Mouse (Mus musculus) myocyte (in vitro differentiated cells): ENCODE data around the gene Rnf126. TPM values are rescaled to one million over a fixed set of nuclear protein-coding genes. Genes with fewer than 3 reads are reported as not detected.

Experiments
- H3K27me3 ChIP-seq: one replicate; pipeline ENCODE4 v1.6.1; 2011; ENCODE audit not compliant: control insufficient read depth, insufficient read depth, insufficient read length
- H3K36me3 ChIP-seq: one replicate; pipeline ENCODE4 v1.6.1; 2011; ENCODE audit not compliant: control insufficient read depth, insufficient read depth
- H3K4me2 ChIP-seq: one replicate; pipeline ENCODE4 v1.6.1; 2011; ENCODE audit warnings: low read depth, control low read depth
- H3K4me3 ChIP-seq: one replicate; pipeline ENCODE4 v1.5.1; 2011; ENCODE audit warnings: mild to moderate bottlenecking, control low read depth, moderate library complexity
- H3K79me2 ChIP-seq: one replicate; pipeline ENCODE4 v1.6.1; 2011; ENCODE audit not compliant: control insufficient read depth, insufficient read depth
- H3ac ChIP-seq: one replicate; pipeline ENCODE4 v1.6.1; 2011; ENCODE audit not compliant: control insufficient read depth, insufficient read length
- CEBPB ChIP-seq: IDR thresholded peaks from 2 replicates; pipeline ENCODE4 v1.6.1; 2011; ENCODE audit warnings: mild to moderate bottlenecking, moderate library complexity; ENCODE audit not compliant: poor library complexity, insufficient read depth, severe bottlenecking
- E2F4 ChIP-seq: IDR thresholded peaks from one replicate; pipeline ENCODE4 v1.6.1; 2011; ENCODE audit warnings: mild to moderate bottlenecking, control low read depth, moderate library complexity; ENCODE audit not compliant: insufficient read depth
- MAX ChIP-seq: IDR thresholded peaks from one replicate; pipeline ENCODE4 v1.6.1; 2011; ENCODE audit warnings: low read depth, mild to moderate bottlenecking, control low read depth
- MYOD1 ChIP-seq, 3 experiments: IDR thresholded peaks; one replicate each; pipeline ENCODE4 v1.6.1; 2011; ENCODE audit warnings: control low read depth in 2 of 3, low read depth in 2 of 3, mild to moderate bottlenecking in 2 of 3, moderate library complexity in 1 of 3; ENCODE audit not compliant: insufficient read length in 2 of 3, control insufficient read depth in 1 of 3
- MYOG ChIP-seq, 3 experiments: IDR thresholded peaks; one replicate each; pipeline ENCODE4 v1.6.1; 2011; ENCODE audit warnings: control low read depth in 2 of 3, low read depth in 2 of 3, mild to moderate bottlenecking in 2 of 3; ENCODE audit not compliant: insufficient read length in 2 of 3, control insufficient read depth in 1 of 3, insufficient read depth in 1 of 3
- POLR2A ChIP-seq: IDR thresholded peaks from one replicate; pipeline ENCODE4 v1.6.1; 2011; ENCODE audit warnings: low read depth, mild to moderate bottlenecking, control low read depth, moderate library complexity; ENCODE audit not compliant: insufficient read length
- POLR2AphosphoS2 ChIP-seq: IDR thresholded peaks from one replicate; pipeline ENCODE4 v1.6.1; 2011; ENCODE audit warnings: low read depth, control low read depth; ENCODE audit not compliant: insufficient read length
- REST ChIP-seq: IDR thresholded peaks from one replicate; pipeline ENCODE4 v1.6.1; 2011; ENCODE audit warnings: mild to moderate bottlenecking, control low read depth, moderate library complexity; ENCODE audit not compliant: insufficient read depth, insufficient read length
- SRF ChIP-seq: IDR thresholded peaks from one replicate; pipeline ENCODE4 v1.6.1; 2011; ENCODE audit warnings: low read depth; ENCODE audit not compliant: control insufficient read depth, insufficient read length
- TCF12 ChIP-seq: IDR thresholded peaks from one replicate; pipeline ENCODE4 v1.6.1; 2011; ENCODE audit warnings: mild to moderate bottlenecking, control low read depth; ENCODE audit not compliant: poor library complexity, insufficient read depth, severe bottlenecking
- TCF3 ChIP-seq: IDR thresholded peaks from one replicate; pipeline ENCODE4 v1.6.1; 2011; ENCODE audit warnings: low read depth, control low read depth; ENCODE audit not compliant: insufficient read length
- USF1 ChIP-seq: IDR thresholded peaks from one replicate; pipeline ENCODE4 v1.6.1; 2011; ENCODE audit warnings: low read depth, mild to moderate bottlenecking, control low read depth, moderate library complexity
- polyA plus RNA-seq: library from polyadenylated mRNA; unstranded; fragments of >200 nt; fragmentation: generic; extraction: Trizol; gene quantifications from one replicate; pipeline ENCODE4 v1.2.1, GENCODE M21; 2012; ENCODE audit warnings: missing spikeins

Rnf126 gene
- polyA plus RNA-seq, 1 experiment: 91.3 TPM

DNA sequence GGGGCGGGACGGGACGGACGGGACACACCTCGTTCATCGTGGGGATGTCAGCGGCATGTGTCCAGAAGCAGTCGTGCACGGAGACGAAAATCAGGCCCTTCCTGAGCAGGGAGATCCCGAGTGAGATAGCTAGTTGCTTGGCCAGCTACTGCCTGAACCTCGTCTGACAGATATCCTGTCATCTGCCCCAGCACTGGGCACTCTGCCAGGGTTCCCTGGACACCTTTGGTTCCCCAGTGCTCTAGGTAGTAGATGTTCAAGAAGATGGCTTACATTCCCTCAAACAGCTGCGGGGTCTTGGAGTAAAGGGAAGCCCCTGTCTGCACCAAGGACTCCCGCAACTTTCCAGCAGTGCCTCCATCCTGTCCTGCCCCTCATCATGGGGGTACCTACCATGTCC lies 30.0 kb downstream of the Rnf126 start:
- peaks cover 40% of the 10 kb centered on the region for H3K36me3 ChIP-seq
- TF ChIP-seq TCF12 (no peak), TCF3 (no peak), MYOG (IDR thresholded peaks at IDR 0.05; ENCODE audit: control insufficient read depth in 1 of 3, insufficient read depth in 1 of 3, insufficient read length in 2 of 3, low read depth in 2 of 3) (no peak), POLR2AphosphoS2 (no peak), E2F4 (no peak), CEBPB (no peak), SRF (no peak), USF1 (no peak), MAX (no peak), REST (no peak), MYOD1 (IDR thresholded peaks at IDR 0.05; ENCODE audit: control insufficient read depth in 1 of 3, insufficient read length in 2 of 3, low read depth in 2 of 3) (no peak), POLR2A (no peak)
- no peaks in the 10 kb centered on the region for H3K27me3 ChIP-seq
- H3K4me2 ChIP-seq: no peak overlapping the region
- H3ac ChIP-seq: no peak overlapping the region
- H3K4me3 ChIP-seq: no peak overlapping the region
- H3K79me2 ChIP-seq: no peaks in the 10 kb centered on the region

DNA sequence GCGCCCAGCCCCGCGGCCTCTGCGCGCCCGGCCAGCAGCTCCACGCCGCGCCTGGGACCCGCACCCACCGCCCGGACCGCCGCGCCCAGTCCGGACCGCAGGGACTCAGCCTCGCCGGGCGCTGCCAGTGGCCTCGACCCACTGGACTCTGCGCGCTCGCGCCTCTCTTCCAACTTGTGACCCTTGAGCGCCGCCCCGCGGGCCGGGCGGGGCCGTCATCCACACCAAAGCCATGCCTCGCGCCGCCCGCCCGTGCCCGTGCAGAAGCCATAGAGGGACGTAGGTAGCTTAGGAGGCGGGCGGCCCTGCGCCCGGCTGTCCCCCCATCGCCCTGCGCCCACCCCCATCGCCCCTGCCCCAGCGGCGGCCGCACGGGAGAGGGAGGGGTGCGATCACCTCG lies 31.4 kb downstream of the Rnf126 start:
- H3ac ChIP-seq: no peak overlapping the region
- no peak overlapping the region for H3K4me2 ChIP-seq
- no peaks in the 10 kb centered on the region for H3K27me3 ChIP-seq
- no peak for TF ChIP-seq POLR2A
- no peak for TF ChIP-seq SRF
- no peak for TF ChIP-seq TCF3
- no peak for TF ChIP-seq POLR2AphosphoS2
- TF ChIP-seq TCF12: no peak
- no peak for TF ChIP-seq MYOD1 (IDR thresholded peaks at IDR 0.05; ENCODE audit: control insufficient read depth in 1 of 3, insufficient read length in 2 of 3, low read depth in 2 of 3)
- TF ChIP-seq MYOG (IDR thresholded peaks at IDR 0.05; ENCODE audit: control insufficient read depth in 1 of 3, insufficient read depth in 1 of 3, insufficient read length in 2 of 3, low read depth in 2 of 3): no peak
- no peak overlapping the region for H3K4me3 ChIP-seq
- peaks cover 28% of the 10 kb centered on the region for H3K36me3 ChIP-seq
- no peaks in the 10 kb centered on the region for H3K79me2 ChIP-seq

- H3K36me3 ChIP-seq: peaks cover 20% of the 10 kb centered on the region
- TF ChIP-seq E2F4 (no peak), POLR2A (no peak), USF1 (no peak), REST (no peak), POLR2AphosphoS2 (no peak), MAX (no peak), TCF12 (no peak), TCF3 (no peak), CEBPB (no peak), MYOG (IDR thresholded peaks at IDR 0.05; ENCODE audit: control insufficient read depth in 1 of 3, insufficient read depth in 1 of 3, insufficient read length in 2 of 3, low read depth in 2 of 3) (no peak), SRF (no peak), MYOD1 (IDR thresholded peaks at IDR 0.05; ENCODE audit: control insufficient read depth in 1 of 3, insufficient read length in 2 of 3, low read depth in 2 of 3) (no peak)
- H3K79me2 ChIP-seq: no peaks in the 10 kb centered on the region
- H3ac ChIP-seq: no peak overlapping the region
- no peak overlapping the region for H3K4me2 ChIP-seq
- H3K27me3 ChIP-seq: no peaks in the 10 kb centered on the region
- no peak overlapping the region for H3K4me3 ChIP-seq
Observed at GRCm38 (mm10) chr10:79733847-79734246, 32.9 kb downstream of the Rnf126 start.

- TF ChIP-seq MYOG (IDR thresholded peaks at IDR 0.05; ENCODE audit: control insufficient read depth in 1 of 3, insufficient read depth in 1 of 3, insufficient read length in 2 of 3, low read depth in 2 of 3) (no peak), MAX (no peak), TCF3 (no peak), POLR2A (no peak), CEBPB (no peak), POLR2AphosphoS2 (no peak), USF1 (no peak), E2F4 (no peak), REST (no peak), MYOD1 (IDR thresholded peaks at IDR 0.05; ENCODE audit: control insufficient read depth in 1 of 3, insufficient read length in 2 of 3, low read depth in 2 of 3) (no peak), TCF12 (no peak), SRF (no peak)
- no peaks in the 10 kb centered on the region for H3K27me3 ChIP-seq
- H3ac ChIP-seq: no peak overlapping the region
- H3K4me2 ChIP-seq: no peak overlapping the region
- H3K36me3 ChIP-seq: peaks cover 13% of the 10 kb centered on the region
- H3K4me3 ChIP-seq: no peak overlapping the region
- no peaks in the 10 kb centered on the region for H3K79me2 ChIP-seq
Observed at GRCm38 (mm10) chr10:79732500-79732899, 34.3 kb downstream of the Rnf126 start.

DNA sequence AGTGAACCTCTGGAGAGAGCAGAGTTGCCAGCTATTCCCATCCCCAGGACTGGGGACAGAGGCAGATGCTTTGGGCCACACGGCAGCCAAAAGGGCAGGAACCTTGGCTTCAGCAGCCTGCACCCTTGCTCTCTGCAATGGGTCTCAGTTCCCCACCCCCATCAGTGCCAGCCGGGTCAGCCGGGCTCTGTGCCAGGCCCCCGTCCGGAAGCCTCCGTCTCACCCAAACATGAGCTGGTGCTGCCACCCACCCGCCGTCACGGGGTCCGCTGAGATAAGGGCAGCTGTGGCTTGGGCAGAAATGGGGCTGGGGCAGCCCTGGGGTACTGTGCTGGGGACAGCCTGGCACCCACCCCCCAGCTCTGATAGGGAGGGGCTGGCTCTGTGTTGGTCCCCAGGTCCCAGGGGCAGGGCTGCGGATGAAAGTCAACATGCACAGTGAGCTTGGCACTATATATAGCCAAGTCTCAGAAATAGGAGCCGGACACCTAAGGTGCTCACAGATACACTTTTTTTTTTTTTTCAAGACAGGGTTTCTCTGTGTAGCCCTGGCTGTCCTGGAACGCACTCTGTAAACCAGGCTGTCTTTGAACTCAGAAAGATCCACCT lies 37.3 kb downstream of the Rnf126 start:
- H3K4me3 ChIP-seq: no peak overlapping the region

More for the DNA sequence above, 37.3 kb downstream of the Rnf126 start:
- H3K36me3 ChIP-seq: no peaks in the 10 kb centered on the region
- TF ChIP-seq REST: no peak
- TF ChIP-seq SRF: no peak
- no peak for TF ChIP-seq TCF12
- no peak for TF ChIP-seq MAX
- peak in 1 of 3 experiments; percentile 9 for TF ChIP-seq MYOG (IDR thresholded peaks at IDR 0.05; ENCODE audit: control insufficient read depth in 1 of 3, insufficient read depth in 1 of 3, insufficient read length in 2 of 3, low read depth in 2 of 3)
- TF ChIP-seq POLR2AphosphoS2: no peak
- no peak overlapping the region for H3ac ChIP-seq
- H3K4me2 ChIP-seq: no peak overlapping the region
- H3K79me2 ChIP-seq: no peaks in the 10 kb centered on the region
- H3K27me3 ChIP-seq: peaks cover 1% of the 10 kb centered on the region
